Mouse (Mus musculus) hindbrain, embryonic 14.5 days (tissue): Measurements from ENCODE around the gene Bcl2l1. TPM values are rescaled to one million over a fixed set of nuclear protein-coding genes. Genes with fewer than 3 reads are reported as not detected.

Source experiments
- ATAC-seq: fragments of 200-750 bp; cut with Nextera tagmentation; 2 replicates; pipeline ENCODE4 v1.8.0; 2017; ENCODE audit warnings: moderate number of reproducible peaks, mild to moderate bottlenecking, moderate TSS enrichment, moderate library complexity; ENCODE audit not compliant: low FRiP score
- DNase-seq: peaks from one replicate; pipeline ENCODE4 v3.0.0-alpha.2; 2015; ENCODE audit warnings: low spot score
- H3K27ac ChIP-seq: fragments of 300-500 bp; sonication (generic); 2 replicates; pipeline ENCODE4 v1.5.1; 2014; ENCODE audit warnings: mild to moderate bottlenecking, moderate library complexity
- H3K27me3 ChIP-seq: fragments of 300-500 bp; sonication (generic); 2 replicates; pipeline ENCODE4 v1.6.1; 2014; ENCODE audit warnings: mild to moderate bottlenecking, low read length, mixed read lengths; ENCODE audit not compliant: control insufficient read depth, insufficient read depth
- H3K36me3 ChIP-seq: fragments of 300-500 bp; sonication (generic); replicated peaks from 2 replicates; pipeline ENCODE4 v1.6.1; 2014; ENCODE audit not compliant: control insufficient read depth, insufficient read depth
- H3K4me1 ChIP-seq: fragments of 300-500 bp; sonication (generic); replicated peaks from 2 replicates; pipeline ENCODE4 v1.6.1; 2014; ENCODE audit warnings: antibody characterized with exemption, low read length, mixed read lengths; ENCODE audit not compliant: control insufficient read depth, insufficient read depth
- H3K4me2 ChIP-seq: fragments of 300-500 bp; sonication (generic); replicated peaks from 2 replicates; pipeline ENCODE4 v1.6.1; 2014; ENCODE audit warnings: mild to moderate bottlenecking, moderate library complexity
- H3K4me3 ChIP-seq: fragments of 300-500 bp; sonication (generic); replicated peaks from 2 replicates; pipeline ENCODE4 v1.5.1; 2014; ENCODE audit warnings: mild to moderate bottlenecking, low read length
- H3K9ac ChIP-seq: fragments of 300-500 bp; sonication (generic); 2 replicates; pipeline ENCODE4 v1.6.1; 2014
- H3K9me3 ChIP-seq: fragments of 300-500 bp; sonication (generic); 2 replicates; pipeline ENCODE4 v1.6.1; 2016; ENCODE audit warnings: low read length; ENCODE audit not compliant: control insufficient read depth
- WGBS: fragments of 180-500 bp; shearing (Covaris S2); extraction: QIAGEN DNeasy Blood & Tissue Kit; methylation state at CpG from one replicate; pipeline ENCODE4 v1.1.7; 2014; 5-methylcytosine and 5-hydroxymethylcytosine counted together
- microRNA-seq: library from miRNA; unstranded; fragments of <30 nt; microRNA quantifications from one replicate; pipeline ENCODE4, GENCODE M21; 2016
- polyA plus RNA-seq: library from polyadenylated mRNA; unstranded; fragments of >200 nt; fragmentation: Nextera tagmentation; extraction: Ambion mirVana; gene quantifications from 2 replicates; pipeline ENCODE4 v1.2.1, GENCODE M21; 2014

Bcl2l1 gene
- polyA plus RNA-seq, 1 experiment from 2014 or later = 155 TPM

DNA sequence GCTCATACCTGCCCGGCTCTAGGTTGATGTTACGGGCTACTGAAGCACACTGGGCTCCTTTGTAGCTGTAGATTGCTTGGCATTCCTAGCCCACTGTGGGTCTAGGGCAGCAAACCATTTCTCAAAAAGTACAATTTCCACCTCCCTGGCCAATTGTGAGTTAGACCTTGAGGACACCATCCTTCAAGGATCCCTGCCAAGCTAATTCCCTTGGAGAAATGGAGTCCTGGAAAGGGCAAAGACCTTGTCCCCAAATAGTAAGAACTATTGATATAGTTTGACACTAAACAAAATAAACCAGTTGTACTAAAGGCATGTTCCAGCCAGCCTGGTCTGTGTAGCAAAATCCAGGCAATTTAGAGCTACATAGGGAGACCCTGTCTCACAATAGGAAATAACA, 93.2 kb downstream of the Bcl2l1 start:
- WGBS = 59% methylated on average over 2 of the region's 2 CpGs
- H3K36me3 ChIP-seq = no peaks in the 10 kb centered on the region
- no peak for DNase-seq
- peak overlapping the region; percentile 89 for H3K4me2 ChIP-seq
- H3K9ac ChIP-seq = peak overlapping the region; percentile 69
- peak overlapping the region; percentile 51 for H3K4me3 ChIP-seq
- H3K9me3 ChIP-seq = no peaks in the 10 kb centered on the region
- ATAC-seq = no peak
- H3K4me1 ChIP-seq = peaks cover 51% of the 10 kb centered on the region
- peak overlapping the region; percentile 83 for H3K27ac ChIP-seq
- no peaks in the 10 kb centered on the region for H3K27me3 ChIP-seq

GRCm38 (mm10) chr2:152737306-152738221, 94.0 kb downstream of the Bcl2l1 start:
- 10% methylated on average over 10 of the region's 10 CpGs for WGBS
- no peaks in the 10 kb centered on the region for H3K27me3 ChIP-seq
- peak overlapping the region; percentile 69 for H3K9ac ChIP-seq
- no peaks in the 10 kb centered on the region for H3K36me3 ChIP-seq
- peaks cover 51% of the 10 kb centered on the region for H3K4me1 ChIP-seq
- H3K4me3 ChIP-seq = peak overlapping the region; percentile 51
- ATAC-seq (no peak), DNase-seq (no peak)
- peak overlapping the region; percentile 83 for H3K27ac ChIP-seq
- no peaks in the 10 kb centered on the region for H3K9me3 ChIP-seq
- peak overlapping the region; percentile 89 for H3K4me2 ChIP-seq

DNA sequence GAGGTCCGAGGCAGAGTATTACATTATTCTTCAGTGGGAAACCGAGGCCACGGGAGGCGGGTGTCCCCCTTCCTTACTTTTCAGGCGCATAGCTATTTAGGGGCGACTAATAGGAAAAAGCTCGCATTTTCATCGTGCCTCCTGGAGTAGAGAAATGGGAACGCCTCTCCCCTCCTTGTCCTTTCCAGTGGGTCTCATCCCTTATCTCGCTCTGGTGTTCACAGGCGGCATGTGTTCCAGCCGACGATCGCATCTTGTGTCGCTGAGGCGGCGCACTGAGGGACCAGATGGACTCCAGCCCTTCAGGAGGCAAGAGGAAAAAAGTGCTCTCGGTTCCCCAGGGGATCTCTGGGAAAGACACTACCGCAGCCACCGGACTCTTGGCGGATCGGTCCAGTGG, 94.8 kb downstream of the Bcl2l1 start:
- no peaks in the 10 kb centered on the region for H3K36me3 ChIP-seq
- no peaks in the 10 kb centered on the region for H3K27me3 ChIP-seq
- H3K9ac ChIP-seq = peak overlapping the region; percentile 69
- ATAC-seq = no peak
- peak overlapping the region; percentile 89 for H3K4me2 ChIP-seq
- H3K27ac ChIP-seq = peak overlapping the region; percentile 83
- DNase-seq = no peak
- peak overlapping the region; percentile 51 for H3K4me3 ChIP-seq
- peaks cover 51% of the 10 kb centered on the region for H3K4me1 ChIP-seq
- no peaks in the 10 kb centered on the region for H3K9me3 ChIP-seq
- WGBS = under 1% methylated on average over 22 of the region's 22 CpGs

GRCm38 (mm10) chr2:152736090-152736601, 95.4 kb downstream of the Bcl2l1 start, which contains the start of gene Id1:
Gene Id1, plus strand, starts transcription at chr2:152736251.
- peak within 1 kb of the TSS; percentile 83 for H3K27ac ChIP-seq
- DNase-seq = peak; percentile 79
- peaks cover 46% of the 10 kb centered on the region for H3K4me1 ChIP-seq
- no peaks in the 10 kb centered on the region for H3K36me3 ChIP-seq
- H3K27me3 ChIP-seq = no peaks in the 10 kb centered on the region
- H3K4me2 ChIP-seq = peak within 1 kb of the TSS; percentile 89
- WGBS = under 1% methylated on average over 28 of the region's 28 CpGs
- peak; percentile 74 for ATAC-seq
- no peaks in the 10 kb centered on the region for H3K9me3 ChIP-seq
- peak within 1 kb of the TSS; percentile 51 for H3K4me3 ChIP-seq
- peak within 1 kb of the TSS; percentile 69 for H3K9ac ChIP-seq

DNA sequence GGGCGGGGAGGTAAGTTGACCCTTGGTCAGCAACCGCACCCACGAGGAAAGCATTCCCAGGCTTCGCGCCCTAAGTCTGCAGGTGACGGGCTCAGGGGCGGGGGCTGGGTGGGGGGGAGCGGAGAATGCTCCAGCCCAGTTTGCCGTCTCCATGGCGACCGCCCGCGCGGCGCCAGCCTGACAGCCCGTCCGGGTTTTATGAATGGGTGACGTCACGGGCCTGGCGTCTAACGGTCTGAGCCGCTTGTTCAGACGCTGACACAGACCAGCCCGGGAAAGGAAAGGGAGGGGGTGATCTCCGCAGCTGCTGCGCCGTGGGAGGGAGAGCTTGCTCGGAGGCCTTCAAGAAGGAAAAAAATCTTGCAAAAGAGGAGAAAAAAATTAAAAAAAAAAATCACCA, 96.5 kb downstream of the Bcl2l1 start:
- peak overlapping the region; percentile 51 for H3K4me3 ChIP-seq
- H3K9me3 ChIP-seq = no peaks in the 10 kb centered on the region
- peaks cover 45% of the 10 kb centered on the region for H3K4me1 ChIP-seq
- no peaks in the 10 kb centered on the region for H3K27me3 ChIP-seq
- H3K9ac ChIP-seq = peak overlapping the region; percentile 69
- H3K36me3 ChIP-seq = no peaks in the 10 kb centered on the region
- H3K4me2 ChIP-seq = peak overlapping the region; percentile 89
- DNase-seq = peak; percentile 95
- 1% methylated on average over 25 of the region's 28 CpGs for WGBS
- H3K27ac ChIP-seq = peak overlapping the region; percentile 83
- ATAC-seq = peak; percentile 88

DNA sequence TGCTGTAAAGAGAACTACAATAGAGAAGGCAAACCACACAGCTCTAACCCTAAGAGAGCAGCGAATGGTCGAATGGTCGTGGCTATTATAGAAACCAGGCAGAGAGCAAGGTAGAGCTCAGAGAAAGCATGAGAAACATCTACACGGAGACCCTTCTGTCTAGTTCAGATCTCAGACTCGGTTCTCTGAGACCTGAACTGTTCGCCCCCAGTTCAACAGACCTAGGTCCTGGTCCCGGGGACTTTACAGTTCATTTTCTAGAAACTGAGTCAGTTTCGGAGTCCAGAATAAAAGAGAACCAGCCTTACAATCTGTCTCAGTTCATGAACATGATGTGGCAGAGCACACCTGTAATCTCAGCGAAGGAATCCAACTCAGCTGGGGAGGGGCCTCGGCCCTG, 97.0 kb downstream of the Bcl2l1 start:
- H3K9ac ChIP-seq = peak overlapping the region; percentile 69

DNA sequence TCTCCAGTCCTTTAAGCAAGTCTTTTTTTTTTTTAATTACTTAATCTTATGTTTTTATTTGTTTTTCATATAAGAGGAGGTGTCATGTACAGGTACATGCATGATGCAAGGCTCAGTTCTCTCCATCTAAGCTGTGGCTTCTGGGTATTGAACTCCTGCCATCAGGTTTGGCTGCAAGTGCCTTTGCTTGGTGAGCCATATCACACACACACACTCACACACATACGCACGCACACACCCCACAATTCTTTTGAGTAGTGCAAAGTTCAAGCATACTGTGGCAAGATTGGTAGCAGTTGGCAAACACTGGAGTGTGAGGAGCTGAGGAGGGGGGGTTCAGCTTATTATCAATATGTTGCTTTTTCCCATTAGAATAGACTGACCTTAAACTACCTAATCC, 98.3 kb downstream of the Bcl2l1 start:
- no peak overlapping the region for H3K4me2 ChIP-seq
- H3K9me3 ChIP-seq = no peaks in the 10 kb centered on the region
- no peaks in the 10 kb centered on the region for H3K27me3 ChIP-seq
- no peak overlapping the region for H3K9ac ChIP-seq
- DNase-seq (no peak), ATAC-seq (no peak)
- H3K27ac ChIP-seq = no peak overlapping the region
- peaks cover 43% of the 10 kb centered on the region for H3K4me1 ChIP-seq
- no peaks in the 10 kb centered on the region for H3K36me3 ChIP-seq
- H3K4me3 ChIP-seq = no peak overlapping the region
- 92% methylated on average over 2 of the region's 2 CpGs for WGBS

More for the DNA sequence above, 97.0 kb downstream of the Bcl2l1 start:
- no peak for ATAC-seq
- Histone ChIP-seq H3K4me2 (peak overlapping the region; percentile 89), H3K9me3 (no peaks in the 10 kb centered on the region), H3K4me3 (peak overlapping the region; percentile 51), H3K27ac (peak overlapping the region; percentile 66), H3K27me3 (no peaks in the 10 kb centered on the region), H3K36me3 (no peaks in the 10 kb centered on the region), H3K4me1 (peaks cover 44% of the 10 kb centered on the region)
- no peak for DNase-seq
- WGBS = 11% methylated on average over 10 of the region's 10 CpGs

Small RNA genes lying within 50 kb of the gene (microRNA-seq; reads per million reads assigned to microRNA genes)
- gene Gm23802 (not detected), gene Mir5622 (0.65 reads per million)

Other genes with a start within 250 kb of the Bcl2l1 start
- gene Defb45, start 232.3 kb downstream of the Bcl2l1 start, polyA plus RNA-seq = not detected in 2 replicates
- not detected in 2 replicates for gene Defb36, start 227.4 kb downstream of the Bcl2l1 start, polyA plus RNA-seq
- gene Defb25, start 208.7 kb downstream of the Bcl2l1 start, polyA plus RNA-seq = not detected in 2 replicates
- 0.33 and 0.87 TPM in 2 replicates for gene Rem1, start 204.8 kb downstream of the Bcl2l1 start, polyA plus RNA-seq
- gene H13, start 162.3 kb downstream of the Bcl2l1 start, polyA plus RNA-seq = 155 and 164 TPM in 2 replicates
- 34.0 and 41.9 TPM in 2 replicates for gene Mcts2, start 144.7 kb downstream of the Bcl2l1 start, polyA plus RNA-seq
- 56.5 and 68.0 TPM in 2 replicates for gene Id1, start 95.5 kb downstream of the Bcl2l1 start, polyA plus RNA-seq
- 5.8 TPM in 2 replicates for gene Cox4i2, start 77.6 kb downstream of the Bcl2l1 start, polyA plus RNA-seq
- 17.2 and 20.1 TPM in 2 replicates for gene Tpx2, start 16.2 kb upstream of the Bcl2l1 start, polyA plus RNA-seq
- gene Mylk2, start 79.6 kb upstream of the Bcl2l1 start, polyA plus RNA-seq = not detected in 2 replicates
- 3.5 and 4.9 TPM in 2 replicates for gene Foxs1, start 101.5 kb upstream of the Bcl2l1 start, polyA plus RNA-seq
- 8.8 and 11.0 TPM in 2 replicates for gene Dusp15, start 120.0 kb upstream of the Bcl2l1 start, polyA plus RNA-seq
- gene Ttll9, start 130.8 kb upstream of the Bcl2l1 start, polyA plus RNA-seq = 8.0 and 11.2 TPM in 2 replicates
- gene Pdrg1, start 183.7 kb upstream of the Bcl2l1 start, polyA plus RNA-seq = 137 and 149 TPM in 2 replicates
- gene Xkr7, start 200.1 kb upstream of the Bcl2l1 start, polyA plus RNA-seq = 0.84 and 1.8 TPM in 2 replicates
- 1.7 and 2.4 TPM in 2 replicates for gene Ccm2l, start 234.2 kb upstream of the Bcl2l1 start, polyA plus RNA-seq